35 mouse cellular contexts compared by ENCODE assay signal in the genomic region with DNA sequence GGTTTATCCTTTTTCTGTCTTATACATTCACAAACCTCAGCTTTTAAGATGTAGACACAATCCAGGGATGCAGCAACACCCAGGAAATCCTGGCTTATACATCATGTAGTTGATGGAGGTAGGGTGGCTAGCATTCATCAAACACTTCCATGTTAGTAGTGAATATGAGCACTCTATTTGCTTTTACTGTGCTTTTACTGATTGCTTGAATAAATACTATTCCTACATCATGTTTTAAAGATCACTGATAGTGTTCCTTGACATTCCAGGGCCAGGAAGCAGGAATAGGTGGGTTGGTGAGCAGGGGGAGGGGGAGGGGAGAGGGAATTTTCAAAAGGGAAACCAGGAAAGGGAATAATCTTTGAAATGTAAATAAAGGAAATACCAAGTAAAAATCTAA.
"Had no signal": no experiment of that assay in that cellular context is flagged by ENCODE, and none has a peak within 500 bp of the region (broad histone marks: within the 10 kb centered on the region; RNA-seq: fewer than 3 reads in every experiment).

No protein-coding gene starts in this region.

- H3K4me2 ChIP-seq: heart, embryonic 11.5 days; heart, embryonic 12.5 days; heart, embryonic 13.5 days; heart, embryonic 15.5 days; hindbrain, embryonic 12.5 days; hindbrain, embryonic 13.5 days; hindbrain, embryonic 14.5 days; hindbrain, embryonic 15.5 days; intestine, embryonic 15.5 days; kidney, embryonic 15.5 days had no signal

- H3K27me3 ChIP-seq: heart, embryonic 12.5 days; heart, embryonic 13.5 days; heart, embryonic 15.5 days; hindbrain, embryonic 12.5 days; hindbrain, embryonic 13.5 days; hindbrain, embryonic 15.5 days; intestine, embryonic 15.5 days; kidney, embryonic 15.5 days had no signal

- H3K9ac ChIP-seq: heart, embryonic 12.5 days; heart, embryonic 13.5 days; heart, embryonic 15.5 days; hindbrain, embryonic 12.5 days; hindbrain, embryonic 13.5 days; hindbrain, embryonic 14.5 days; hindbrain, embryonic 15.5 days; intestine, embryonic 15.5 days; kidney, embryonic 15.5 days had no signal

- H3K4me3 ChIP-seq: heart, adult 2 months; heart, embryonic 10.5 days; heart, embryonic 12.5 days; heart, embryonic 13.5 days; heart, embryonic 15.5 days; hindbrain, embryonic 10.5 days; hindbrain, embryonic 12.5 days; hindbrain, embryonic 13.5 days; hindbrain, embryonic 15.5 days; intestine, embryonic 15.5 days; kidney, embryonic 15.5 days had no signal

- DNase-seq: heart, adult 2 months; heart, postnatal 10 days; heart, postnatal 14 days; heart, postnatal 36 days; heart, postnatal 4 days; kidney, adult 11 months; kidney, adult 18-20 months; kidney, adult 2 months; kidney, adult 8-10 months; kidney, adult 9 months; kidney, postnatal 10 days; kidney, postnatal 14 days; kidney, postnatal 25 days; kidney, postnatal 36 days; kidney, postnatal 4 days; layer of hippocampus, adult 9-11 months; layer of hippocampus, postnatal 36 days had no signal

- ATAC-seq: hindbrain, embryonic 16.5 days; hindbrain, postnatal 0 days; inflammation-experienced regulatory T-cells, adult 6 months; intestine, embryonic 15.5 days; intestine, embryonic 16.5 days; intestine, postnatal 0 days had no signal

- H3K9me3 ChIP-seq: heart, embryonic 10.5 days; heart, embryonic 12.5 days; heart, embryonic 15.5 days; hindbrain, embryonic 10.5 days; hindbrain, embryonic 12.5 days; hindbrain, embryonic 13.5 days; hindbrain, embryonic 15.5 days; intestine, embryonic 15.5 days; kidney, embryonic 15.5 days had no signal

- H3K27ac ChIP-seq: heart, adult 2 months; heart, embryonic 10.5 days; heart, embryonic 13.5 days; heart, embryonic 15.5 days; hindbrain, embryonic 10.5 days; hindbrain, embryonic 12.5 days; hindbrain, embryonic 13.5 days; hindbrain, embryonic 14.5 days; hindbrain, embryonic 15.5 days; hindbrain, postnatal 0 days; intestine, embryonic 15.5 days; kidney, embryonic 15.5 days; kidney, postnatal 0 days had no signal

- H3K4me1 ChIP-seq: heart, embryonic 10.5 days; heart, embryonic 12.5 days; heart, embryonic 13.5 days; heart, embryonic 15.5 days; hindbrain, embryonic 10.5 days; hindbrain, embryonic 12.5 days; hindbrain, embryonic 13.5 days; hindbrain, embryonic 15.5 days; intestine, embryonic 15.5 days; kidney, embryonic 15.5 days had no signal

- H3K36me3 ChIP-seq: heart, embryonic 10.5 days; heart, embryonic 12.5 days; heart, embryonic 13.5 days; heart, embryonic 15.5 days; hindbrain, embryonic 10.5 days; hindbrain, embryonic 12.5 days; hindbrain, embryonic 13.5 days; hindbrain, embryonic 15.5 days; intestine, embryonic 15.5 days; kidney, embryonic 15.5 days had no signal
